Mouse (Mus musculus): Measurements from ENCODE around the gene Bcl2l12.

- TF ChIP-seq CTCF (IDR thresholded peaks at IDR 0.05; ENCODE audit: low read depth), result no peak
- no peak for TF ChIP-seq EP300 (IDR thresholded peaks at IDR 0.05; ENCODE audit: low read depth)
These were observed 11.4 kb downstream of the Bcl2l12 start for GRCm38 (mm10) chr7:44986879-44987718.

All from heart, postnatal 0 days (tissue).